Mouse (Mus musculus) retina, postnatal 1 day (tissue): ENCODE measurements around the gene Rbm28.
A peak's percentile ranks its signal among the peaks of the same experiment; 100 is the strongest.

ENCODE experiments used
- DNase-seq: peaks from one replicate; pipeline ENCODE4 v3.0.0-alpha.2; 2012

Rbm28 gene

DNA sequence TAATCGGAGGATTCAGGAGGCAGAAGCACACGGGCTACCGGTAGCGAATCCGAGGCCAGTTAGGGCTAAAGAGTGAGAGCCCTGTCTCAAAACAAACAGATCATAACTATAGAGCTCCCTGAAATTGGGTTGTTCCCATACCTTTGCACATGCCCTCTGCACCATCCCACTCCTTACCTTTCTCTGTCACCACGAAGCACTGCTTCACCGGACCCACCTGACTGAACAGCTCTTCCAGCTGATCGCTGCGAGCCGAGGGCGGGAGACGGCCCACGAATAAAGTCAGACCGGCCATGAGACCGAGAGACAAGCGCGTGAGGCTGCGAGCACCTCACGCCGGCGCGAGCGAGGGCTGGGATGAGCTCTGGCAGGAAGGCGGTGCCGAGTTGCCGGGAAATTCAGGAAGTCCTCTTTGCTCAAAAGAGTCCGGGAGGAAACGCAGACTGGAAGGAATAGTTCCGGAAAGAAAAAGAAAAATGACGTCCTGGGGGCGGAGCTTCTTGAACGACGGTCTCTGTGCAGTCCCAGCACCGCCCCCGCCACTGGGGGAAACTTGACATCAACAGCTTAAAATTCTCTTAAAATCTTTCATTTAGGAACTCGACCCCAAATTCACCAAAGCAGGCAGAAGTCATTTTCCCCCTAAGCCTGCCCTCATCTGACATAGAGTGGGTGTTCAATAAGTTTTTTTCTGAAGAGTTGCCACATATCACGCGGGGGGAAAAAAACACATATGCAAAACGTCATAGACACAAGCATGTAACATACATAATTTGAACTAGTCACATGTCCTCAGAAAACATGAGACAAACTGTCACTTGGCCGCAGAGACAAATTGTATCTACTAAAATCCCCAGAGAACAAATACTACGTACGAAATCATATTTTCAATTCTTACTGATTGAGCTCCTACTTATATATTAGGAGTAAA is at the start of gene Rbm28:
Gene Rbm28, minus strand, starts transcription at position 693 of the 931 bp plus-strand sequence.
- peak; percentile 97 for DNase-seq

DNA sequence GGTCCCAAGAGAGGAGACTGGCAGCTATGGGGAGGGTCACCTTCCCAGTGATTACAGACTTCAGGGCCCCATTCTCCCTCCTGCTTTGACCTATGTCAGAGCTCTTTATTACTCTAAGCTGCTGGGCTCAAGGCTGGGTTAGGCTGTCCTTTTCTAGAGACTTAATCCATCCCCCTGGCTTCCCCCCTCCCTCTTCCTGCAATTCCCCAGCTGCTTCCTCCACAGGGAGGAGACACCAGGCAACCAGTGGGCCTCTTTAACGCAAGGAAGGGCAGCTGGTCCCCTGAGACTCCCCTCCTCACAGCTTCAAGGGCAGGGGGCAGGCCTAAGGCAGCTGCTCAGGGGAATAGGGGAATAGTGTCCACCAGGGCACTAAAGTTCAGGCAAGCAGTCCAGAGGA is 49.4 kb upstream of the Rbm28 start:
- peak; percentile 93 for DNase-seq

DNA sequence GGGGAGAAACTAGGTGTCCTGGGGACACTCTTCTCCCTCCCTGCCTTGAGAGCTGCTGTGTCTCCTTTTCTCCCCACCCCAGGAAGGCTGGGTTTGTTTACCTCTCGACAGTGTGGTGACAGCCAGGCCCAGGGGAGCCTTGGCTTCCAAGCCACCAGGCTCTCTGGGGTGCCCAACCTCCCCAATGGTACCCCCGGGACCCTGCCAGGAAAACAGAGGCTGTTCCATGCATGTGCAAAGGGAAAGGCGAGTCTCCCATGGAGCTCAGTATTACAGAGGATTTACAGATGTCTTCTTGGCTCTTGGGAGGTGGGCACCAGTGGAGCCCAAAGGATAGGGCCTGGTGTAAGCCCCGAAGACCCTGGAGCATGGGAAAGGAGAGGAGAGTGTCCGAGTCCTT is 48.6 kb upstream of the Rbm28 start:
- DNase-seq, result no peak

DNA sequence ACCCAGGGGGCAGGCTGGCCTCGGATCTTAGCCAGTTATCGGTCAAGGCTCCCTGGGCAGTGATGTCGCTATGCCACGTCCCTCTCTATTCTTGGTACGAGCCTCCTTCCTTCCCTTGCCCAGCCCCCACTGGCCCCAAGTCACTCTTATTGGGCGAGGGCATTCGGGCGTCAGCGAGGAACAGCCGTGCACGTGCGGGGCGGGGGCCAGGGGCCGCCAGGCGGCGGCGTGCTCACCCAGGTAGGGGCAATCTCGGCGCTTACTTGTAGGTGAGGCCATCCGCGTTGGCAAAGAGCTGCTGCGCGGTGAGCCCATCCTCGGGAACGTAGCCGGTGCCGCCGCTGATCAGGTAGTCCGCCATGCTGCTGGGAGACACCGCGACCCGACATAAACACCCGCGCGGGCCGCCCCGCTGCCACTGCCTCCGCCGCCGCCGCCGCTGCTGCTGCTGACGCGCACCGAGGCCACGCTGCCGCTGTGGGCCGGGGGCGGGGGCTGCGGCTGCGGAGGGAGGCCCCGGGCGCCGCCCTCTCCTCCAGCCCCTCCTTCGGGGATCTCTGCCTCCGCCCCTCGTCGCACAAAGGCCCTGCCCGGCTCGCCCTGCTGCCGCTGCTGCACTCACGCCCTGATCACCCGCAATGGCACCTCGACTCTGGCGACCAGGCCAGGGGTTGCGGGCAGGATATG is 47.1 kb upstream of the Rbm28 start:
- DNase-seq, result peak; percentile 91

DNA sequence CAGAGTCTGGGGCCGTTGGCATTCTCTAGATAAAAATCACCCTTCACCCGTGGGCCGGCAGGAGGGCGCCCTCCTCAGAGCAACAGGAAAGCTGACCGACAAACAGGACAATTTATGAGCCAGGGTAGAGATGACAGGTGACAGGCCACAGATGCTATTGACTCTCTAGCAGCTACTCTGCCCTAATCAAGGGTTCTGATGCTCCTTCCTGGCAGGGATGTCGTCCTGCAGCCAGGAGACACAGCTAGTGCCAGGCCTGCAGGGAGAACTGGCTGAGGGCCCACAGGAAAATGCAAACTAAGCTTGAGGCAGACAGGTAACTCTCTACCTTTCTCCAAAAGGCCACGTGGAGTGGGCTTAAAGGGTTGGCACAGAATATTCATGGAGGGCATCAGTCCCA is 46.3 kb upstream of the Rbm28 start:
- no peak for DNase-seq

DNA sequence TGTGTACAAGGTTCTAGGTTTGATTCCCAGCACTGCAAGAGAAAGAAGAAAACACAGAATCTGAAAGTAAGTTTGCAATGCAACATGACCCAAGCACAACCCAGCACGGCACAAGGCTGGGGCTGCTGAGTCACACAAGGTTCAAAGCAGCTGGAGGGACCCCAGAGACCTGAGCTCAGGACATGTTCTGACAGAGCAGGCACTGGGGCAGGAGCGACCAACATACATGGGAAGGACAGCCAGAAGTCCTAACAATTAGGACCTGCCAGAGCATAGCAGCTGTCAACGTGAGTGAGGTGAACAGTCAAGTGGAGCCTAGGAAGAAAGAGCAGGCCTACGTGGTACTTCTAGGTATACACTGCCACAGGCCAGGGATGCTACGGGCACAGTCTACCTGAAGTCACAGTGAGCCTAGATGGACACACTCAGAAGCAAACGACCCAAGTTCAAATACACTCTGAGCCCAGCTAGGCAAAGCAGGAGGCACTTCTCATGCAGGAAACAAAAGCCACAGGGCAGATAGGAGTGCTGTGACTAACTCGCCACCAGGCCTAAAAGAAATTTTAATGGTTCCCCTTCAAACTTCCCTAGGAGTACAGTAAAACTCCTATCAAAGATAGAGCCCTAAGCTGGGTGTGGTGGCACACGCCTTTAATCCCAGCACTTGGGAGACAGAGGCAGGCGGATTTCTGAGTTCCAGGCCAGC is 45.6 kb upstream of the Rbm28 start:
- DNase-seq, result no peak

DNA sequence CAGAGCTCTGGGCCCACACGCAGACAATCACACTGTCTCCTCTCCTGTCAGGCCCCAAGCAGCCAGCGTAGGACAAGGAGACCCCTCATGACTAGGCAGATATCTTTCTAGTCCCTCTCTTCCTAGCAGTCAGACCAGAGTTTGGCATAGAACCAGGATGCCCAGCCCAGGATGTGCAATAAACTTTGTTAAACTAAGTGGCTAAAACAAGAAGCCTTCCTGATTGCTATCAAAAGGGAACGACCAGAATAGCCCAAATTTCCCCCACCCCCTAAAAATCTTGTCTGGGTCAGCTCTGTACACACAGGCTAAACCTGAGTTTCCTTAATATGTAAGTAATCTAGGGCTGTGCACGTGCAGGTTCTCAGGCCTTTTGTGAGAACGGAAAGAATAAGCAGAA is 43.4 kb upstream of the Rbm28 start:
- DNase-seq, result no peak

DNA sequence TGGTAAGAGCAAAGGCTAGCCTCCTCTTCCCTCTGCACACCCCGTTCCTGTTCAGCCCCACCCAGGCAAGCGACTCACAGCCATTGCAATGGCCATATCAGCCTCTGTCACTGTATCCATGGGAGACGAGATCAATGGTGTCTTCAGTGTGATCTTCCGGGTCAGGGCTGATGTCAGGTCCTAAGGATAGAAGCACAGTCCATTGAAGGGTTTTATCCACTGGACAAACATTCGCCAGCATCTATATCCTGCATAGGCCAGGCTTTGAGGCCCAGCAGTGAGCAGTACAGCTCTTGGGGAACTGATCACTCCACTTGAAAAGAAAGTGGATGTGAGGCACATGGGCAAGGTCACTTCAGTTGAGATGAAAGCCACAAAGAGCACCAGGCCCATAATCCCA is 42.2 kb upstream of the Rbm28 start:
- no peak for DNase-seq

DNA sequence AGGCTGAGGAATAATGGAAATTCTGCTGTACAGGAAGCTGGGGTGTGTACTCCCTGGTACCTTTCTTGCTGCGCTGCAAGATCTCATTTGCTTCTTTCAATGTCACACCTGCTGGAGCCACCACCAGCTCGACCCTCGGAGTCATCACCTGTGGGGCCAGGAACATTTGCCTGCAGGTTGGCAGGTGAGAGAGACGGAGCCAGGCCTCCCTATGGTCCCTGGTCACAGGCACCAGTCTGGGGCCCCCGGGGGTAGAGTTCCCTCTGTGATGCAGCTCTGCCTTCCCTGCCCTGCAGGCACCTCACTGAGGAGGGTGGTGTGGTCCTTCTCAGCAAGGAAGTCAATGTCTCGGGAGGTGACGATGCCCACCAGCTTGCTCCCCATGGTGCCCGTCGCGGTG is 41.2 kb upstream of the Rbm28 start:
- DNase-seq, result no peak

DNA sequence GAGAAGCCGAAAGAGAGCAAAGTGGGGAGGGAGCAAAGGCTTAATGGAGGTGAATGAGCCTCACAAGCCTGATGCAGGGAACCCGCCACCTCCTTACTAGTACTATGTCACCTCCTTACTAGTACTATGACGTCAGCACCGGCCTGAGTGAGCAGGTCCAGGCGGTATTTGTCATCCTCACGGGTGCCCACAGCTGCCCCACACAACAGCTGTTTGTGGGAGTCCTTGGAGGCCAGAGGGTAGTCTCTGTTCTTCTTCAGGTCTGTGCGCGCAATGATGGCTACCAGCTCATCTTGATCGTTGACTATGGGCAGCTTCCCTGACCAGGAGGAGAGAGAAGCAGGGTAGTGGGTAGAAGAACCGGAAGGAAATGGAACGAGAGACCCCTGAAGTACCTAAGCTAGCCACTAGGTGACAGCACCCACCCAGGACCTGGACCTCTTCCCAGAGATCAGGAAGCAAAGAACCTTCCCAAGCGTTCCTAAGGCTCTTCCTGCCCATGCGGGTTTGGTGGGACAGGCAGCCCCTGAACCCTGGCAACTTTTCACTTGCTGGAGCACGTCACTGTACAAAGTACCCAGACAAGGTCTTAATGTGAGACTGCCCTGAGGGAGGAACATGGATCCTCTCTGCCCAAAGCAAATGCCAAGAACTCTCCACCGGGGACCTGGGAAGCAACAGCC is 40.3 kb upstream of the Rbm28 start:
- peak; percentile 84 for DNase-seq

DNA sequence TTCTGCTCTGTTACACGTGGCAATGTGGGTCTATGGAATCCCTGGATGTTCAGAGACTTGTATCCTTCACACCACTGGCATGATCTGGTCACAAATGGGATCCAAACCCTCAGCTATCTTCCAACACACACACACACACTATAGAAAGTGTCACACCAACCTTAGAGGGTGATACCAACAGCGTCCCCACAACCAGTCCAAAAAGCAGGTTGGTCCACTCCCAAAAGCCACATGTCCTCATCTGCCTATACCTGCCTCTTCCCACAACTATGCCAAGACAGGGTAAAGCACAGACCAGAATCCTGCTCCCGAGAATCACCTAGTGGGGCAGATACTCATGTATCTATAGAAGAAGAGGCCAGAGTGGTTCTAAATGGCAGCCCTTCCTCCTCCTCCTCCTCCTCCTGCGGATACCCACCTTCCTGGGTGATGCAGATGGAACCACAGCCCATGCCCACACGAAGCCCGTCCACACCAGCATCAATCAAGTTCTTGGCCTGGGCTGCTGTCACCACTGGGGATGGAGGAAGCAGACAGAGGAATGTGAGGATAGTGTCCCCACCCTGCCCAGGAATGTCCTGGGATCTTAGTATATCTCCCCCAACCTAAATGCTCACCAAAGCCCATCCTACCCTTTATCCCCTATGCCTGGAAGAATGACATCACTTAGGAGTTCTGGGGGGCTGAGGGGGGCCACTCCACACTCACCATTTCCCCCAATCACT is 39.2 kb upstream of the Rbm28 start:
- no peak for DNase-seq

DNA sequence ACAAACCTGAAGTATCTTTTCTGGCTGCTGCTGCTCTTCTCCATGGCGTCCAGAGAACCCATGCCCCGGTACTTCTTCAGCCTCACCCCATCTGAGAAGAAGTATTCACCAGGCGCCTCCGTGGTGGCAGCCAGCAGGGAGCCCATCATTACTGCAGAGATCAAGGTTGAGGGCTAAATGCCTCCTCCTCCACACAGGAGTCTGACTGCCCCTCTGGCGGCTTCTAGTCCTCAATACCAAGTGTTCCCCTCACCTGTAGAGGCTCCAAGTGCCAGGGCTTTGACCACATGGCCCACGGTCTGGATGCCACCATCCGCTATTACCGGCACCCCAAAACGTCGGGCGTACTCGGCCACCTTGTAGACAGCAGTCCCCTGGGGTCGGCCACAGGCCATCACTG is 38.3 kb upstream of the Rbm28 start:
- no peak for DNase-seq

DNA sequence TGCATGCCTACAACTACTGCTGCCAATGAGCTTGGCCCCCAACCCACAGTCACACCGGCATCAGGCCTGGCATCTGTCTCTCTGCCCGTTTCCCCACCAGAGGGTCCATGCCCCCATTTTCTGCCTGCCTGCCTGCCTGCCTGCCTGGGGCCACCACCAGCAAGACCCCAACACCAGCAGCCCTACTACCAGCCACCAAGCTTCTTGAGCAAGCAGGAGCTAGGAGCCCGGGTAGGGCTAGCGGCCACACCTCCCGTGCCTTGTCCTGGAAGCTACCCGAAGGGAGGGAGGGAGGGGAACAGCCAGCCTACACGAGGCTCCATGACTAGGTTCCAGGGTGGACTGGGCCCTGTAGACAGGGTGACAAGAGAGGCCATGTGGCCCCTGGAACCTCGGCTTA is 37.2 kb upstream of the Rbm28 start:
- DNase-seq, result no peak

DNA sequence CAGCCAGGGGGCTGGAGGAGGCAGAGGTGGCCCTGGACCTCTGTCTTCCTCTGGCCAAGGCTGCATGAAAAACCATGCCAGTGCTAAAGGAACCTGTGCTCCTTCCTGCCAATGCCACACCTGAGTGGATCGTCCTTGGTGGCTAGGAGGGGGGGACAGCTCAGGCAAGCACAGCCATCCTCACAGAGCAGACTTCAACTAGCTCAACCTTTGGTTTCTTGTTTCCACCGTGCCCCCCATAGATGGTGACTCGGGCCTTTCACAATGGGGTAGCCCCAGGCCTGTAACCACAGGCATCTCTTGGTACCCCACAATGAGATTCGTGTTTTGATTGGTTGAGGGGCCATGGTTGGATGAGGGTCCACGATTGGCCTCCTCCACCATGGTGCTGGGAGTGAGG is 36.5 kb upstream of the Rbm28 start:
- no peak for DNase-seq

DNA sequence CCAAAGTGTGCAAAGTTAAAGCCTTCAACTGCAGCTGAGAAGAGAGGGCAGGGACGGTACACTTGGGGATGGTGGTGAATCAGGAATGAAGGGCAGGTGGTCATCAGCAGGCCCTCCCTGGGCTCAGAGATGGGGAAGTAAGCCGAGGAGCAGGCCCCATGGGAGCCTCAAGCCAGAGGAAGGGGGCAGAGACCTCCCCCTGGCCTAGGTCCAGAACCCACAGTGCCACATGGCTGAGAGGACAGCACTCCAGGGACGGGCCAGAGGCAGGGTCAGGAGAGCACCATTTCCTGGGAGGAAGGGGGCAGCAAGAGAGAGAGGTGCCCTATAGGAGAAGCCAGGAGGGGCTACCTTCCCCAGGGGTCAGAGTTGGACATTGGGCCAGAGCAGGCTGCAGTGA is 35.7 kb upstream of the Rbm28 start:
- no peak for DNase-seq

DNA sequence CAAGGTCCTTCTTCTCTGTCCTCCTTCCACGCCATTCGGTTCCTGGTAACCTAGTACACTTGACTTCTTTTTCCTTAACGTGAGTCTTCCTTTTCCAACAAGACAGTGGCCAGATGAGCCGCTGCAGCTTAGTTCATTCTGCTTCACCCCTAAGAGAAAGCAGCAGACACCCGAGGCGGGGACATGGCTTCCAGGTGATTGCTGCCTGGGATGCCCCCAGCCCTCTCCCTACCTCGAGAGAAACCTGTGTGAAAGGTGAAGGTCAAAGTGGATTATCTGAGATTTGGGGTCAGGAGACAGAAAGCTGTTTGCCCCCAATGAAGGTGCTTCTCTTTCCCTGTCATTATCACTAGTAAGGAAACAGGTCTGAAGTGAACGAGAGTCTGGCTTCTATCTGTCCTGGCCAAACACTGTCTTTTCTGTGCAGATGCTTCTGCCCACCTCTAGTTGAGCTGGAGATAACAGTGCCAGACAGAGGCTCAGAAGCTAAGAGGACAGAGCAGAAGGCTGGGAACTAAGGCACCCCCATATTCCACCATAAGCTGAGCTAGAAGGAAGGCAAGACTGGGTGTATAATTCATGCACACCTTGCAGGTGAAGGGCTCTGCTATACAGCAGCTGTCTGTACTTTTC is 34.5 kb upstream of the Rbm28 start:
- DNase-seq, result peak; percentile 4

DNA sequence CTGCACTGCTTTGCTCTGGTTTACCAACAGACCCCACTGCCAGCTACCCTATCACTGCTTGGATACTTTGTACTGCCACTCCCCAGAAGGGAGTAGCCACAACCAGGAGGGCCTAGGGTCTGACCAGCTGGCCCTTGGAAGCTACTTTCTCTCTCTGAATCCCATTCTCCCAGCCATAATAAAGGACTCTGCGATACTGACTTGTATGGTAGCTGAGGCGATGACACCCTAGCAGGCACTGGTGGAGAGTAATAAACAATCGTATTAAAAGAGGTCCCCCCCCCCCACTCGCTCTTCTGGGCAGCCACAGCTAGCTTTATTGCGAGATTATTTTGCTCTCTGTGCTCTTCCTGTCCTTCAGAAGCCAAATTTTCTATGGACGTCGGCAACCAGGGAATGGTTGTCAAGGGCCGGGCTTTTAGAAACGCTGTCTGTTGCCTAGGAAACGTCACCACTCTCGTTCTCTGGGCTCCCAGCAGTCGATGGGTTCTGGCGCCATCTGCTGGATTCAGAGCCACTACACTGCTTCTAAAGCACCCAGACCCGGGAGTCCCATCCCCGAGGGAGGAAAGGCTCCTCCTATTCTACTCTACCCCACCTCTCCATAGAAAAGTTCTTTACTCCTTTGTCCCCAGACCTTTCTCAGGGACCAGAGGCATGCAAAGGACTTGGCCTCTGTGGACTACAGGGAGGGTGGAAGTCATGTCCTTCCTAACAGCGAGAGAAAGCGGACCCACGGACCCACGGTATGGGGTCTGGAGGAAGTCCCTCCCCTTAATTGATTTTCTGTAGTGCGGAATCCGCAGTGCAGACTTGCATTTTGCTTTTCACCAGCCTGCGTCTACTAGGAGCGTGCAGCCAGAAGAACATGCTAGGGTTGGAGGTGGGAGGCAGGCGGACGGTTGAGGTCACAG is 33.8 kb upstream of the Rbm28 start:
- DNase-seq, result peak; percentile 96

DNA sequence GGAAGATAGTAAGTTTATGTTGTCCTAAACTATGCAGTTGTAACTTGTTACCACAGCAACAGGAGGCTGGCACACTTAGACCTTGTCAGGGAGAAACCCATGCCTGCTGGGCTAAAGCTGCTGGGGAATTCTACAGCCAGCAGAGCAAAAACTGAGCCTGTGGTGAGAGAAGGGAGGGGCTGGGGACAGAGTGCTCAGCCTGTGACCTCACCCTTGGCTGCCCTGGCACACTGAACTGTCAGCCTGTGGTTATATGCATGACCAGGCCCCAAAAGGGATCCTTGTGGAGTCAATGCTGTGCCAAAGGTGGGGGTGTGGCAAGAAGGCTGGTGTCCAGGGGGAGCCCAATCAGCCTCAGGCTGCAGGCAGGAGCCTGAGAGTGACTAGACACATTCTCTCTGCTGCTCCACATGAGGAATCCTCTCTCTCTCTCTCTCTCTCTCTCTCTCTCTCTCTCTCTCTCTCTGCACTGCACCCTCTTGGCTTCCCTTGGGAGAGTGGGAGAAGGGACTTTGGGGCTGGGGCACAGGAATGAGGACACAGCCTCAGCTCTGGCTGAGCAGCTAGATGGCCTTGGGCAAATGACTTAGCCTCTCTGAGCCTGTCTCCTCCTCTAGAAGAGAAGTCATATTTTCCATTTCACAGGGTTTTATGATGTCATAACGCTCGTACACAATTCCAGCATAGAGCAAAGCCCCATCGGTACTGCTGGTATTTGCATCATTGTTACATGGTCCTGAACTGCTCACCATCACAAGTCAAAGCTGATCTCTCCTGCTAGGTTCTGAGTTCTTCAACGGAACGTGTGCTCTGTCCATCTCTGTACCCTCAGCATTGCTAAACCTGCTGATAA is 31.3 kb upstream of the Rbm28 start:
- peak; percentile 76 for DNase-seq

DNA sequence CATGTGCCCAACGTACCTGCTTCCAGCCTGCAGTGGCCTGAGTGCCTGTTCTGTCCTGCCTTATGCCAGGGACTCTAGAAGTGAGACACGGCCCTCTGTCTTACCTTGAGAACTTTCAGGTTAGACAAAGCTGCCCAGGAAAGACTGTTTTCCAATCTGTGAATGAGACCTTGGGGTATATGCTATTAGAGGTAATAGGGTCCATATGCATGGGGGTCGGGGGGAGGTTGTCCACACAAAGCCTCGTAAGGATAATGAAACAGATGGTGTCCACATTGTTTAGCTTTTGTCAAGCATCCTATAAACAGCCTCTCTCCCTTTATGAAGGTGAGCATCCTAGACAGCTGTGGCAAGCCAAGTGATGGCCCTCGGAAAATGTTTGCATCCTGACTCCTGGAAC is 30.3 kb upstream of the Rbm28 start:
- DNase-seq, result no peak
